Mouse (Mus musculus): Measurements from ENCODE around the gene Ift52. TPM values are rescaled to one million over a fixed set of nuclear protein-coding genes. Genes with fewer than 3 reads are reported as not detected.

The Ift52 gene
- total RNA-seq, 1 experiment = 15.5 TPM

DNA sequence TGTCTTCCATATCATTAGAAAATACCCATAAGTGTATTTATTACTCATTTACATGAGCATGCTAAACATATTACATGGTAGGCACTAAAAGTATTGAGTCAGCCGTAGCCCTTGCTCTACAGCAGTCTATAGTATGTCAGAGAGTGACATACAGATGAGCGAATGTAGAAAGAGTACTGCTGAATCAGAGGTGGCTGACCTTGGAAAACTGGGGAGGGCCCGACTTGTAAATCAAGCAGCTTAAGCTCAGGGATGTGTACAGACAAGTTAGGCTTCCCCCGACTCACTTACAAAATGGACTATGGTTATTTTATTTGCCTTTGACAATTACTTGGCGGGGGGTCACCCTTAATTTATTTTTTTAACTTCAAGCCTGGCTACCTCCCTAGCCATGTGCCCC is 14.1 kb downstream of the Ift52 start:
- TF ChIP-seq ZNF384 (IDR thresholded peaks at IDR 0.05; ENCODE audit: low read depth, low read length) (no peak), HCFC1 (IDR thresholded peaks at IDR 0.05; ENCODE audit: borderline replicate concordance, insufficient read depth, low read length) (0 out of 2 replicates have a peak, but pooled peaks have one; percentile 30), CHD2 (IDR thresholded peaks at IDR 0.05; ENCODE audit: low read depth, low read length) (no peak), MAFK (IDR thresholded peaks at IDR 0.05; ENCODE audit: insufficient read depth, low read depth, low read length) (peak; percentile 72), ZC3H11A (IDR thresholded peaks at IDR 0.05; ENCODE audit: borderline replicate concordance, low read depth, low read length) (no peak)
- no peak for DNase-seq (ENCODE audit: low read depth, low spot score)
- H3K4me3 ChIP-seq (ENCODE audit: insufficient read depth in 1 of 2, low read depth in 1 of 2, low read length in 2 of 2, poor library complexity in 1 of 2, severe bottlenecking in 1 of 2) = no peak overlapping the region
- in situ Hi-C loops (cut with MboI; ENCODE audit: low sequenced_read_pairs in 2 of 2, unreplicated experiment in 2 of 2) = no loop called here
- peak overlapping the region; percentile 92 for H3K27ac ChIP-seq (ENCODE audit: insufficient read depth, low read depth, low read length, poor library complexity, severe bottlenecking)
- peaks cover 5% of the 10 kb centered on the region for H3K36me3 ChIP-seq (ENCODE audit: control insufficient read depth, insufficient read depth, low read length, poor library complexity, severe bottlenecking)
- H3K9ac ChIP-seq (ENCODE audit: insufficient read depth, low read depth, low read length, poor library complexity, severe bottlenecking) = peak overlapping the region; percentile 18; the same call in 1 of the 2 replicates
- H3K9me3 ChIP-seq (ENCODE audit: control insufficient read depth, insufficient read depth, low read depth, low read length) = no peaks in the 10 kb centered on the region
- peaks cover 10 to 28% of the 10 kb centered on the region in 2 experiments for H3K4me1 ChIP-seq (ENCODE audit: control insufficient read depth in 2 of 2, insufficient read depth in 2 of 2, low read length in 2 of 2, poor library complexity in 1 of 2)

DNA sequence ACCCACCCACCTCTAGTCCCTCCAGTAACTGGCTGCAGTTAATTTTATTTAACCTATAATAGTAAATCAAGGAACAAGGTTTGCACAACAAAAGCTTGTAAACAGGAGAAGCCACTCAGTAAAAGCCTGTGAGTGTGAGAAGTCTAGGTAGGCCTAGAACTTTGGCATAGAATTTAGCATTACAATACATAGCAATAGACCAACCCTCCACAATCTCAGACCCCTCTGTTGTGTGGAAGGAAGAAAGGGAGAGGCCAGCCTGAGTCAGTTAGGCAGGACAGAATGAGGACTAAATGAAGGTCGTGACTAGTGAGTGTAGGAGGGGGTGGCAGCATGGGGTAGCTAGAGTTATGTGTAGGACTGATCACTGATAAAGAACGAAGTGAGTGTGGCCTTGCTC is 14.6 kb downstream of the Ift52 start:
- H3K36me3 ChIP-seq (ENCODE audit: control insufficient read depth, insufficient read depth, low read length, poor library complexity, severe bottlenecking) = peaks cover 5% of the 10 kb centered on the region
- no peak overlapping the region for H3K9ac ChIP-seq (ENCODE audit: insufficient read depth, low read depth, low read length, poor library complexity, severe bottlenecking)
- H3K9me3 ChIP-seq (ENCODE audit: control insufficient read depth, insufficient read depth, low read depth, low read length) = no peaks in the 10 kb centered on the region
- H3K27ac ChIP-seq (ENCODE audit: insufficient read depth, low read depth, low read length, poor library complexity, severe bottlenecking) = peak overlapping the region; percentile 96
- in situ Hi-C loops (cut with MboI; ENCODE audit: low sequenced_read_pairs in 2 of 2, unreplicated experiment in 2 of 2) = no loop called here
- peak; percentile 80 for DNase-seq (ENCODE audit: low read depth, low spot score)
- H3K4me3 ChIP-seq (ENCODE audit: insufficient read depth in 1 of 2, low read depth in 1 of 2, low read length in 2 of 2, poor library complexity in 1 of 2, severe bottlenecking in 1 of 2) = no peak overlapping the region
- TF ChIP-seq ZNF384 (IDR thresholded peaks at IDR 0.05; ENCODE audit: low read depth, low read length) (no peak), HCFC1 (IDR thresholded peaks at IDR 0.05; ENCODE audit: borderline replicate concordance, insufficient read depth, low read length) (peak; percentile 35; the same call in 1 of the 2 replicates), ZC3H11A (IDR thresholded peaks at IDR 0.05; ENCODE audit: borderline replicate concordance, low read depth, low read length) (no peak), MAFK (IDR thresholded peaks at IDR 0.05; ENCODE audit: insufficient read depth, low read depth, low read length) (0 out of 2 replicates have a peak, but pooled peaks have one; percentile 5), CHD2 (IDR thresholded peaks at IDR 0.05; ENCODE audit: low read depth, low read length) (0 out of 2 replicates have a peak, but pooled peaks have one; percentile 33)
- peaks cover 14 to 28% of the 10 kb centered on the region in 2 experiments for H3K4me1 ChIP-seq (ENCODE audit: control insufficient read depth in 2 of 2, insufficient read depth in 2 of 2, low read length in 2 of 2, poor library complexity in 1 of 2)

DNA sequence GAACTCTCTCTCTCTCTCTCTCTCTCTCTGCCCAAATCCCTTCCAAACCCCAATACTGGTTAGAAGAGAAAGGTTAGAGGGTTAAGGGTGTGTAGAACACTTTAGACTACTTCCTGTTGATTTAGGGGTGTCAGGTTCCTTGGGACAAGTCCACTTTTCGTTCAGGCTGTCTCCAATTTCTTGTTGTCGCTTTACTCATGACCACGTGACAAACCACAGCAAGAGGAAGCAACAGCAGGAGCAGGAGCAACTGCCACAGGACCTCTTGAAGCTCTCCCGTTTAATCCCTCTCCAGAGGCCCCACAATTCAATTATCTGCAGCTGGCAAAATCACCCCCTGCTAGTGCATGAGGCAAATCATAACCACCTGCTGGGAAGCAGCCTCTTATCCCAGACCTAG is 15.5 kb downstream of the Ift52 start:
- no peak for TF ChIP-seq CHD2 (IDR thresholded peaks at IDR 0.05; ENCODE audit: low read depth, low read length)
- TF ChIP-seq MAFK (IDR thresholded peaks at IDR 0.05; ENCODE audit: insufficient read depth, low read depth, low read length) = no peak
- TF ChIP-seq ZC3H11A (IDR thresholded peaks at IDR 0.05; ENCODE audit: borderline replicate concordance, low read depth, low read length) = no peak
- no peak for TF ChIP-seq ZNF384 (IDR thresholded peaks at IDR 0.05; ENCODE audit: low read depth, low read length)
- TF ChIP-seq HCFC1 (IDR thresholded peaks at IDR 0.05; ENCODE audit: borderline replicate concordance, insufficient read depth, low read length) = no peak
- in situ Hi-C loops (cut with MboI; ENCODE audit: low sequenced_read_pairs in 2 of 2, unreplicated experiment in 2 of 2) = no loop called here
- Histone ChIP-seq H3K4me3 (ENCODE audit: insufficient read depth in 1 of 2, low read depth in 1 of 2, low read length in 2 of 2, poor library complexity in 1 of 2, severe bottlenecking in 1 of 2) (no peak overlapping the region), H3K36me3 (ENCODE audit: control insufficient read depth, insufficient read depth, low read length, poor library complexity, severe bottlenecking) (peaks cover 10% of the 10 kb centered on the region), H3K9me3 (ENCODE audit: control insufficient read depth, insufficient read depth, low read depth, low read length) (no peaks in the 10 kb centered on the region), H3K9ac (ENCODE audit: insufficient read depth, low read depth, low read length, poor library complexity, severe bottlenecking) (no peak overlapping the region), H3K4me1 (ENCODE audit: control insufficient read depth in 2 of 2, insufficient read depth in 2 of 2, low read length in 2 of 2, poor library complexity in 1 of 2) (peaks cover 18 to 28% of the 10 kb centered on the region in 2 experiments), H3K27ac (ENCODE audit: insufficient read depth, low read depth, low read length, poor library complexity, severe bottlenecking) (peak overlapping the region; percentile 96; the same call in 1 of the 2 replicates)
- DNase-seq (ENCODE audit: low read depth, low spot score) = no peak

DNA sequence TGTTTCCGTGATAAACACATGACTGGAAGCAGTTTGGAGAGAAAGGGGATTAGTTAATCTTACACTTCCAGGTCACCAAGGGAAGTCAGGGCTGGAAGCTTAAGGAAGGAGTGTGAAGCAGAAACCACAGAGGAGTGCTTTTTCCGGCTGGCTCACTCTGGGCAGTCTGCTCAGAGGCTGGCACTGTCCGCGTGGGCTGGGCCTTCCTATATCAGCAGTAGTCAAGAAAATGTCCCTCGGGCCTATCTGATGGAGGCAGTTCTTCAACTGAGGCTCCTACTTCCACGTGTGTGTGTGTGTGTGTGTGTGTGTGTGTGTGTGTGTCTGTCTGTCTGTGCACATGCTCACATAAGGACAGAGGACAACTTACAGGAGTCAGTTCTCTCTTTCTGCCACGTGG is 22.8 kb downstream of the Ift52 start:
- no peaks in the 10 kb centered on the region for H3K9me3 ChIP-seq (ENCODE audit: control insufficient read depth, insufficient read depth, low read depth, low read length)
- H3K4me1 ChIP-seq (ENCODE audit: control insufficient read depth in 2 of 2, insufficient read depth in 2 of 2, low read length in 2 of 2, poor library complexity in 1 of 2) = peaks cover 0 to 10% of the 10 kb centered on the region in 2 experiments; a peak in 1 of 4 replicates
- H3K27ac ChIP-seq (ENCODE audit: insufficient read depth, low read depth, low read length, poor library complexity, severe bottlenecking) = no peak overlapping the region
- in situ Hi-C loops (cut with MboI; ENCODE audit: low sequenced_read_pairs in 2 of 2, unreplicated experiment in 2 of 2) = no loop called here
- TF ChIP-seq MAFK (IDR thresholded peaks at IDR 0.05; ENCODE audit: insufficient read depth, low read depth, low read length) = no peak
- H3K9ac ChIP-seq (ENCODE audit: insufficient read depth, low read depth, low read length, poor library complexity, severe bottlenecking) = peak overlapping the region; percentile 44; the same call in 1 of the 2 replicates
- H3K4me3 ChIP-seq (ENCODE audit: insufficient read depth in 1 of 2, low read depth in 1 of 2, low read length in 2 of 2, poor library complexity in 1 of 2, severe bottlenecking in 1 of 2) = no peak overlapping the region
- no peak for DNase-seq (ENCODE audit: low read depth, low spot score)
- H3K36me3 ChIP-seq (ENCODE audit: control insufficient read depth, insufficient read depth, low read length, poor library complexity, severe bottlenecking) = peaks cover 42% of the 10 kb centered on the region

DNA sequence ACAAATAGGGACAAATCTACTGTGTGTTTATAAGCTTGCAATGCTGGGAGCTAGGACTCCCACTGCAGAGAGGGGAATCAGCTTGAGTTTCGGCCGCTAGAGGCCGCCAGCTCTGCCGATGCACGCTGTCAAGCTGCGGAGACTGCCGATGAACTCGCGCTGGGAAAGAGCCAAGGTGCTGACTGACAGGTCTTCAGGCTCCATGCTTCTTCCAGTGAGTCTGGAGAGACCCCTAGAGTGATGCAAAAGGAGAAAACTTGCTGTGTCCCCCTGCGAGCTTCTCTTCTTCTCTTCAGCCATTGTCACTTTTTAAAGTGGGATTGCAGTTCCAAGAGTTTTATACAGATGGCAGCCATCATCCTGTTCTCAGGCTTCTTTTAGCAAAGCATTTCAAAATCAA is 31.0 kb downstream of the Ift52 start:
- Histone ChIP-seq H3K9ac (ENCODE audit: insufficient read depth, low read depth, low read length, poor library complexity, severe bottlenecking) (no peak overlapping the region), H3K9me3 (ENCODE audit: control insufficient read depth, insufficient read depth, low read depth, low read length) (no peaks in the 10 kb centered on the region), H3K36me3 (ENCODE audit: control insufficient read depth, insufficient read depth, low read length, poor library complexity, severe bottlenecking) (peaks cover 19% of the 10 kb centered on the region), H3K27ac (ENCODE audit: insufficient read depth, low read depth, low read length, poor library complexity, severe bottlenecking) (no peak overlapping the region), H3K4me3 (ENCODE audit: insufficient read depth in 1 of 2, low read depth in 1 of 2, low read length in 2 of 2, poor library complexity in 1 of 2, severe bottlenecking in 1 of 2) (no peak overlapping the region), H3K4me1 (ENCODE audit: control insufficient read depth in 2 of 2, insufficient read depth in 2 of 2, low read length in 2 of 2, poor library complexity in 1 of 2) (peaks cover 2 to 8% of the 10 kb centered on the region in 2 experiments)
- DNase-seq (ENCODE audit: low read depth, low spot score) = no peak
- in situ Hi-C loops (cut with MboI; ENCODE audit: low sequenced_read_pairs in 2 of 2, unreplicated experiment in 2 of 2) = no loop called here
- no peak for TF ChIP-seq CHD2 (IDR thresholded peaks at IDR 0.05; ENCODE audit: low read depth, low read length)
- no peak for TF ChIP-seq HCFC1 (IDR thresholded peaks at IDR 0.05; ENCODE audit: borderline replicate concordance, insufficient read depth, low read length)
- no peak for TF ChIP-seq ZC3H11A (IDR thresholded peaks at IDR 0.05; ENCODE audit: borderline replicate concordance, low read depth, low read length)
- no peak for TF ChIP-seq ZNF384 (IDR thresholded peaks at IDR 0.05; ENCODE audit: low read depth, low read length)
- TF ChIP-seq MAFK (IDR thresholded peaks at IDR 0.05; ENCODE audit: insufficient read depth, low read depth, low read length) = no peak
